Mouse (Mus musculus): ENCODE measurements around the gene Majin. TPM values are rescaled to one million over a fixed set of nuclear protein-coding genes. Genes with fewer than 3 reads are reported as not detected.

Gene Majin
- polyA plus RNA-seq, 1 experiment from 2014 or later: not detected

- Histone ChIP-seq H3K9me3 (replicated peaks; ENCODE audit: control insufficient read depth, low read length) (no peaks in the 10 kb centered on the region), H3K27me3 (replicated peaks; ENCODE audit: control insufficient read depth, insufficient read depth, low read length) (no peaks in the 10 kb centered on the region), H3K4me3 (ENCODE audit: low read depth, low read length) (no peak overlapping the region), H3K4me2 (ENCODE audit: low read length) (no peak overlapping the region), H3K9ac (ENCODE audit: low read length) (no peak overlapping the region), H3K4me1 (ENCODE audit: control insufficient read depth, insufficient read depth, low read length) (peaks cover 4% of the 10 kb centered on the region; the same call in 1 of the 2 replicates), H3K36me3 (ENCODE audit: control insufficient read depth, insufficient read depth, low read length) (no peaks in the 10 kb centered on the region), H3K27ac (ENCODE audit: low read depth, low read length) (no peak overlapping the region)
- WGBS: 62% methylated on average over 9 of the region's 9 CpGs
- DNase-seq (ENCODE audit: low spot score): no peak
- no peak for ATAC-seq
Measured at GRCm38 (mm10) chr19:6270661-6271060, 86.5 kb downstream of the Majin start.

DNA sequence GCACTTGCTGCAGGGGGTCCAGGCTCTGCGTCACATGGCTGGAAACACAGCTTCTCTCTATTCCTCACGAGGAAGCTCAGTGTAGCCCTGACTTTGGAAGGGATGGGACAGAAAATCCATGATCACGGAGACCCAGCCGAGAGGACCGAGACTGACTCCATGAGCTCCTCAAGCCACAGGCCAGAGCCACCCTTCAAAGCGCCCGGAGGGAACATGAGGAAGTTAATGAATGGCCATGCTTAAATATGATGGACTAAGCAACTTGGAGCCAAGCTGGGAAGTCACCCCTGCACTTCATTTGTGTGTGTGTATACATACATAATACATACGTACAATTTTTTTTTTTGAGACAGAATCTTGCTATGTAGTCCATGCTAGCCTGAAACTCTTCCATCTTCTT lies 87.0 kb downstream of the Majin start:
- Histone ChIP-seq H3K4me3 (ENCODE audit: low read depth, low read length) (no peak overlapping the region), H3K9ac (ENCODE audit: low read length) (0 out of 2 replicates have a peak overlapping the region, but pooled peaks have one; percentile 29), H3K27me3 (replicated peaks; ENCODE audit: control insufficient read depth, insufficient read depth, low read length) (no peaks in the 10 kb centered on the region), H3K27ac (ENCODE audit: low read depth, low read length) (no peak overlapping the region), H3K4me2 (ENCODE audit: low read length) (no peak overlapping the region), H3K9me3 (replicated peaks; ENCODE audit: control insufficient read depth, low read length) (no peaks in the 10 kb centered on the region), H3K4me1 (ENCODE audit: control insufficient read depth, insufficient read depth, low read length) (peaks cover 6% of the 10 kb centered on the region; the same call in 1 of the 2 replicates), H3K36me3 (ENCODE audit: control insufficient read depth, insufficient read depth, low read length) (no peaks in the 10 kb centered on the region)
- ATAC-seq: no peak
- no peak for DNase-seq (ENCODE audit: low spot score)
- WGBS: 30% methylated on average over 8 of the region's 8 CpGs

GRCm38 (mm10) chr19:6272053-6272452 lies 87.9 kb downstream of the Majin start:
- WGBS: 68% methylated on average over 7 of the region's 7 CpGs
- no peaks in the 10 kb centered on the region for H3K27me3 ChIP-seq (replicated peaks; ENCODE audit: control insufficient read depth, insufficient read depth, low read length)
- DNase-seq (ENCODE audit: low spot score) (no peak), ATAC-seq (no peak)
- no peaks in the 10 kb centered on the region for H3K36me3 ChIP-seq (ENCODE audit: control insufficient read depth, insufficient read depth, low read length)
- H3K9ac ChIP-seq (ENCODE audit: low read length): no peak overlapping the region
- H3K4me3 ChIP-seq (ENCODE audit: low read depth, low read length): no peak overlapping the region
- H3K27ac ChIP-seq (ENCODE audit: low read depth, low read length): no peak overlapping the region
- H3K4me2 ChIP-seq (ENCODE audit: low read length): no peak overlapping the region
- peaks cover 6% of the 10 kb centered on the region; the same call in 1 of the 2 replicates for H3K4me1 ChIP-seq (ENCODE audit: control insufficient read depth, insufficient read depth, low read length)
- no peaks in the 10 kb centered on the region for H3K9me3 ChIP-seq (replicated peaks; ENCODE audit: control insufficient read depth, low read length)

- H3K9ac ChIP-seq (ENCODE audit: low read length): no peak overlapping the region
Measured at GRCm38 (mm10) chr19:6272738-6273137, 88.5 kb downstream of the Majin start.

GRCm38 (mm10) chr19:6273592-6273991 lies 89.4 kb downstream of the Majin start:
- ATAC-seq (no peak), DNase-seq (ENCODE audit: low spot score) (no peak)
- 89% methylated on average over 4 of the region's 4 CpGs for whole genome bisulfite sequencing
- no peaks in the 10 kb centered on the region for H3K27me3 ChIP-seq (replicated peaks; ENCODE audit: control insufficient read depth, insufficient read depth, low read length)
- H3K9me3 ChIP-seq (replicated peaks; ENCODE audit: control insufficient read depth, low read length): no peaks in the 10 kb centered on the region
- no peaks in the 10 kb centered on the region for H3K36me3 ChIP-seq (ENCODE audit: control insufficient read depth, insufficient read depth, low read length)
- no peak overlapping the region for H3K4me2 ChIP-seq (ENCODE audit: low read length)
- H3K4me3 ChIP-seq (ENCODE audit: low read depth, low read length): no peak overlapping the region
- H3K9ac ChIP-seq (ENCODE audit: low read length): no peak overlapping the region
- H3K4me1 ChIP-seq (ENCODE audit: control insufficient read depth, insufficient read depth, low read length): peaks cover 15% of the 10 kb centered on the region
- no peak overlapping the region for H3K27ac ChIP-seq (ENCODE audit: low read depth, low read length)

More at GRCm38 (mm10) chr19:6272738-6273137, 88.5 kb downstream of the Majin start:
- Histone ChIP-seq H3K9me3 (replicated peaks; ENCODE audit: control insufficient read depth, low read length) (no peaks in the 10 kb centered on the region), H3K27ac (ENCODE audit: low read depth, low read length) (no peak overlapping the region), H3K36me3 (ENCODE audit: control insufficient read depth, insufficient read depth, low read length) (no peaks in the 10 kb centered on the region), H3K27me3 (replicated peaks; ENCODE audit: control insufficient read depth, insufficient read depth, low read length) (no peaks in the 10 kb centered on the region), H3K4me1 (ENCODE audit: control insufficient read depth, insufficient read depth, low read length) (peaks cover 6% of the 10 kb centered on the region), H3K4me2 (ENCODE audit: low read length) (no peak overlapping the region), H3K4me3 (ENCODE audit: low read depth, low read length) (no peak overlapping the region)
- DNase-seq (ENCODE audit: low spot score) (no peak), ATAC-seq (no peak)
- WGBS: 86% methylated on average over 4 of the region's 4 CpGs

MicroRNA genes within 50 kb of the gene (microRNA counts, 519-probe panel; counts per million panel counts)
- microRNA mmu-miR-192: 1,898 counts per million, percentile 5 among the panel's probes with 10 or more counts

Small RNA genes within 50 kb of the gene (microRNA-seq; reads per million reads assigned to microRNA genes)
- gene Mir192 (62.4 reads per million, percentile 51 among the genes with 10 or more reads in this experiment), gene Mir194-2 (56.3 reads per million, percentile 50 among the genes with 10 or more reads in this experiment)

Other genes starting within 250 kb of the Majin start
- 35.5 and 41.1 TPM in 2 replicates for gene Pola2, start 220.2 kb upstream of the Majin start, polyA plus RNA-seq (2014; fragmentation: Nextera tagmentation; extraction: Ambion mirVana)
- gene Slc22a20, start 198.2 kb upstream of the Majin start, polyA plus RNA-seq (2014; fragmentation: Nextera tagmentation; extraction: Ambion mirVana): not detected in 2 replicates
- 2.4 TPM in 2 replicates for gene Capn1, start 168.5 kb upstream of the Majin start, polyA plus RNA-seq (2014; fragmentation: Nextera tagmentation; extraction: Ambion mirVana)
- 17.6 and 20.2 TPM in 2 replicates for gene Syvn1, start 137.8 kb upstream of the Majin start, polyA plus RNA-seq (2014; fragmentation: Nextera tagmentation; extraction: Ambion mirVana)
- gene Mrpl49, start 126.6 kb upstream of the Majin start, polyA plus RNA-seq (2014; fragmentation: Nextera tagmentation; extraction: Ambion mirVana): 82.8 and 85.5 TPM in 2 replicates
- gene Fau, start 126.5 kb upstream of the Majin start, polyA plus RNA-seq (2014; fragmentation: Nextera tagmentation; extraction: Ambion mirVana): 626 and 785 TPM in 2 replicates
- gene Znhit2, start 123.2 kb upstream of the Majin start, polyA plus RNA-seq (2014; fragmentation: Nextera tagmentation; extraction: Ambion mirVana): 38.2 and 40.5 TPM in 2 replicates
- gene Tm7sf2, start 116.0 kb upstream of the Majin start, polyA plus RNA-seq (2014; fragmentation: Nextera tagmentation; extraction: Ambion mirVana): 32.6 and 35.6 TPM in 2 replicates
- gene Vps51, start 107.2 kb upstream of the Majin start, polyA plus RNA-seq (2014; fragmentation: Nextera tagmentation; extraction: Ambion mirVana): 59.5 and 73.9 TPM in 2 replicates
- gene Tmem262, start 104.4 kb upstream of the Majin start, polyA plus RNA-seq (2014; fragmentation: Nextera tagmentation; extraction: Ambion mirVana): not detected in 2 replicates
- 1.1 and 1.4 TPM in 2 replicates for gene Gm28374, start 102.1 kb upstream of the Majin start, polyA plus RNA-seq (2014; fragmentation: Nextera tagmentation; extraction: Ambion mirVana)
- gene Zfpl1, start 99.4 kb upstream of the Majin start, polyA plus RNA-seq (2014; fragmentation: Nextera tagmentation; extraction: Ambion mirVana): 81.1 and 87.2 TPM in 2 replicates
- gene Cdca5, start 99.4 kb upstream of the Majin start, polyA plus RNA-seq (2014; fragmentation: Nextera tagmentation; extraction: Ambion mirVana): 20.0 and 28.2 TPM in 2 replicates
- gene AC131692.1, start 90.0 kb upstream of the Majin start, polyA plus RNA-seq (2014; fragmentation: Nextera tagmentation; extraction: Ambion mirVana): not detected in 2 replicates
- gene Naaladl1, start 78.6 kb upstream of the Majin start, polyA plus RNA-seq (2014; fragmentation: Nextera tagmentation; extraction: Ambion mirVana): 0.36 and 0.42 TPM in 2 replicates
- 56.4 and 57.6 TPM in 2 replicates for gene Sac3d1, start 65.7 kb upstream of the Majin start, polyA plus RNA-seq (2014; fragmentation: Nextera tagmentation; extraction: Ambion mirVana)
- gene Snx15, start 56.1 kb upstream of the Majin start, polyA plus RNA-seq (2014; fragmentation: Nextera tagmentation; extraction: Ambion mirVana): 45.6 and 50.2 TPM in 2 replicates
- gene Batf2, start 43.4 kb upstream of the Majin start, polyA plus RNA-seq (2014; fragmentation: Nextera tagmentation; extraction: Ambion mirVana): not detected in 2 replicates
- gene Arl2, start 42.8 kb upstream of the Majin start, polyA plus RNA-seq (2014; fragmentation: Nextera tagmentation; extraction: Ambion mirVana): 80.3 and 90.2 TPM in 2 replicates
- gene Gpha2, start 42.0 kb downstream of the Majin start, polyA plus RNA-seq (2014; fragmentation: Nextera tagmentation; extraction: Ambion mirVana): 0.30 TPM in 1 of 2 replicates, not detected in the other
- gene Ppp2r5b, start 51.5 kb downstream of the Majin start, polyA plus RNA-seq (2014; fragmentation: Nextera tagmentation; extraction: Ambion mirVana): 74.3 and 98.9 TPM in 2 replicates
- 7.9 and 9.6 TPM in 2 replicates for gene Atg2a, start 57.3 kb downstream of the Majin start, polyA plus RNA-seq (2014; fragmentation: Nextera tagmentation; extraction: Ambion mirVana)
- 71.3 and 79.8 TPM in 2 replicates for gene Ehd1, start 92.3 kb downstream of the Majin start, polyA plus RNA-seq (2014; fragmentation: Nextera tagmentation; extraction: Ambion mirVana)
- gene Cdc42bpg, start 122.1 kb downstream of the Majin start, polyA plus RNA-seq (2014; fragmentation: Nextera tagmentation; extraction: Ambion mirVana): 0.61 and 0.72 TPM in 2 replicates
- 47.7 and 61.6 TPM in 2 replicates for gene Men1, start 150.6 kb downstream of the Majin start, polyA plus RNA-seq (2014; fragmentation: Nextera tagmentation; extraction: Ambion mirVana)
- 6.2 and 11.2 TPM in 2 replicates for gene Map4k2, start 156.7 kb downstream of the Majin start, polyA plus RNA-seq (2014; fragmentation: Nextera tagmentation; extraction: Ambion mirVana)
- 90.4 and 115 TPM in 2 replicates for gene Sf1, start 179.3 kb downstream of the Majin start, polyA plus RNA-seq (2014; fragmentation: Nextera tagmentation; extraction: Ambion mirVana)
- gene Pygm, start 200.0 kb downstream of the Majin start, polyA plus RNA-seq (2014; fragmentation: Nextera tagmentation; extraction: Ambion mirVana): 1.3 and 3.0 TPM in 2 replicates
- gene Rasgrp2, start 215.0 kb downstream of the Majin start, polyA plus RNA-seq (2014; fragmentation: Nextera tagmentation; extraction: Ambion mirVana): 28.6 and 30.7 TPM in 2 replicates
- 39.5 and 41.7 TPM in 2 replicates for gene Nrxn2, start 234.3 kb downstream of the Majin start, polyA plus RNA-seq (2014; fragmentation: Nextera tagmentation; extraction: Ambion mirVana)